ENCODE assay signal across 8 mouse cellular contexts in the genomic region with DNA sequence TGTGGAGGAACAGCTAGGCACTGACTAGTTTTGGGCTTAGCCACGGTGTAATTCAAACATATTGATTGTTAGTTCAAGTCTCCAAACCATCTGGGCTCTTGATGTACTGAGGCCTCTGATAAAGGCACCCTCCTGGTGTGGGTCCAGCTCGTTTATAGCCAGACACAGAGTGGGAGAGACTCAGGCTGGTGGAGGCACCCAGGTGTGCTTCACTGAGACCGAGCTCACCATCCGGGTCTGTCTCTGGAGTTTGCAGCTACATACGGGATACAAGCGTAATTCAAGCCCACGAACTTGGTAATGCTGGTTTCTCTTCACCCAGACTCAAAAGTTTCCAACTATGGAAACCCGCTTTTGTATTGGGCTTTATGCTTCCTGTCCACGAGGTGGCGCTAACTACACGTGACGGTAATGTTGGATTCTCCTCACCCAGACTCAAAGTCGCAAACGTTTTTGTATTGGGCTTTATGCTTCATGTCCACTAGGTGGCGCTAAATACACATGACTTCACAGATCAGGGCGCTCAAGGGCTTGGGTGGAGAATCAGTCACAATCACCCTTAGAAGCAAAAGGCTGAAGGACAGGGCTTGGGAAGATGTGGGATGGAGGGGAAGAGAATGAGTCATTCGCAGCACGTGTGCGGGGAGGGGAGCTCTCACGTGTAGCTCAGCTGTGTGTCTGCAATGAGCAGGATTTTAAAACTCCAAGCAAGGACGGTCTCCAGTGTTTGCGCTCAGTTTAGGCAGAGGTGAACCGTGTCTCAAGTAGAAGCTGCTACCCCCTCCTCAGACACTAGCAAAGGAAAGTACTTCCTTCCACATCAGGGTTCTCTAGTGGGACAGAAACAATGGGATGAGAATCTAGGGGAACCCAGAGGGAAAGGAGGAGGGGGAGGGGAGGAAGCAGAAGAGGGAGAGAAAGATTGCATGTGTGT. TPM values are rescaled to one million over a fixed set of nuclear protein-coding genes. Genes with fewer than 3 reads are reported as not detected.
A peak's percentile ranks its signal among the peaks of the same experiment; 100 is the strongest.
DNase-seq lines count a peak whose midpoint lies in the region; ATAC-seq lines count a peak whose summit lies in the region.

No protein-coding gene starts in this region.

- H3K27ac ChIP-seq in heart, embryonic 12.5 days (ENCODE audit: poor library complexity, severe bottlenecking), result no peak overlapping the region
- H3K27ac ChIP-seq in kidney, embryonic 16.5 days (ENCODE audit: low read length), result no peak overlapping the region
- H3K27ac ChIP-seq in stomach, embryonic 15.5 days, result no peak overlapping the region

- H3K9me3 ChIP-seq in heart, embryonic 12.5 days (replicated peaks), result no peaks in the 10 kb centered on the region
- H3K9me3 ChIP-seq in kidney, embryonic 16.5 days (ENCODE audit: low read length), result no peaks in the 10 kb centered on the region
- H3K9me3 ChIP-seq in stomach, embryonic 15.5 days, result no peaks in the 10 kb centered on the region

- no peaks in the 10 kb centered on the region for H3K4me1 ChIP-seq in heart, embryonic 12.5 days (replicated peaks)
- H3K4me1 ChIP-seq in kidney, embryonic 16.5 days (ENCODE audit: insufficient read depth, low read length), result no peaks in the 10 kb centered on the region
- H3K4me1 ChIP-seq in stomach, embryonic 15.5 days, result no peaks in the 10 kb centered on the region

- peak; percentile 57 for ATAC-seq in heart, embryonic 12.5 days (ENCODE audit: insufficient number of reproducible peaks, low FRiP score)
- peak; percentile 77 for ATAC-seq in kidney, embryonic 16.5 days (ENCODE audit: low FRiP score, low TSS enrichment)
- ATAC-seq in stomach, embryonic 15.5 days (ENCODE audit: insufficient read depth, low FRiP score, low read depth), result peak; percentile 71; the same call in 1 of the 2 replicates

- H3K36me3 ChIP-seq in heart, embryonic 12.5 days, result no peaks in the 10 kb centered on the region
- H3K36me3 ChIP-seq in kidney, embryonic 16.5 days (ENCODE audit: insufficient read depth, low read length), result peaks cover 5% of the 10 kb centered on the region
- no peaks in the 10 kb centered on the region for H3K36me3 ChIP-seq in stomach, embryonic 15.5 days

- 23% methylated on average over 23 of the region's 23 CpGs for WGBS in heart, embryonic 12.5 days
- WGBS in kidney, embryonic 16.5 days, result 22% methylated on average over 23 of the region's 23 CpGs
- 24% methylated on average over 23 of the region's 23 CpGs for WGBS in stomach, embryonic 15.5 days

- no peak overlapping the region for H3K9ac ChIP-seq in heart, embryonic 12.5 days
- no peak overlapping the region for H3K9ac ChIP-seq in kidney, embryonic 16.5 days (replicated peaks; ENCODE audit: low read length)
- H3K9ac ChIP-seq in stomach, embryonic 15.5 days, result no peak overlapping the region

- H3K4me2 ChIP-seq in heart, embryonic 12.5 days, result no peak overlapping the region
- no peak overlapping the region for H3K4me2 ChIP-seq in kidney, embryonic 16.5 days (replicated peaks; ENCODE audit: low read depth, low read length)
- H3K4me2 ChIP-seq in stomach, embryonic 15.5 days, result no peak overlapping the region

- H3K27me3 ChIP-seq in heart, embryonic 12.5 days (replicated peaks), result peaks cover 8% of the 10 kb centered on the region; the same call in 1 of the 2 replicates
- H3K27me3 ChIP-seq in kidney, embryonic 16.5 days (ENCODE audit: insufficient read depth, low read length), result peaks cover 3% of the 10 kb centered on the region; the same call in 1 of the 2 replicates
- no peaks in the 10 kb centered on the region for H3K27me3 ChIP-seq in stomach, embryonic 15.5 days (replicated peaks)

- DNase-seq in CD4-positive helper T cell, adult 2 months (ENCODE audit: low read depth, low spot score), result peak; percentile 81
- DNase-seq in brain, embryonic 18.5 days (ENCODE audit: low read depth, low spot score), result peak; percentile 90
- DNase-seq in fat pad, adult 2 months (ENCODE audit: extremely low read depth, low read depth, low spot score), result peak; percentile 49
- DNase-seq in liver, result peak; percentile 74
- peak; percentile 88 for DNase-seq in naive thymus-derived CD4-positive, alpha-beta T cell, adult 2 months (ENCODE audit: low read depth)

- no peak overlapping the region for H3K4me3 ChIP-seq in heart, embryonic 12.5 days
- no peak overlapping the region for H3K4me3 ChIP-seq in kidney, embryonic 16.5 days (ENCODE audit: low read length)
- H3K4me3 ChIP-seq in stomach, embryonic 15.5 days (replicated peaks), result no peak overlapping the region

RNA-seq across cellular contexts. Expression of a gene that starts 40.0 kb away (rescaled TPM):
- 0.09 and 0.13 TPM in 2 replicates for polyA plus RNA-seq in heart, embryonic 12.5 days (2016; fragmentation: Nextera tagmentation; extraction: Ambion mirVana)
- 3.9 and 4.1 TPM in 2 replicates for polyA plus RNA-seq in kidney, embryonic 16.5 days (2015; fragmentation: Nextera tagmentation; extraction: Ambion mirVana)
- polyA plus RNA-seq in stomach, embryonic 15.5 days (2015; fragmentation: Nextera tagmentation; extraction: Ambion mirVana), result 1.7 and 2.3 TPM in 2 replicates

RNA-seq across cellular contexts. Expression of a gene that starts 44.7 kb away (rescaled TPM):
- polyA plus RNA-seq in heart, embryonic 12.5 days (2016; fragmentation: Nextera tagmentation; extraction: Ambion mirVana), result 2.0 and 2.6 TPM in 2 replicates
- 53.6 and 56.5 TPM in 2 replicates for polyA plus RNA-seq in kidney, embryonic 16.5 days (2015; fragmentation: Nextera tagmentation; extraction: Ambion mirVana)
- 58.1 and 69.1 TPM in 2 replicates for polyA plus RNA-seq in stomach, embryonic 15.5 days (2015; fragmentation: Nextera tagmentation; extraction: Ambion mirVana)

RNA-seq across cellular contexts. Expression of a gene that starts 52.2 kb away (rescaled TPM):
- 0.08 and 0.10 TPM in 2 replicates for polyA plus RNA-seq in heart, embryonic 12.5 days (2016; fragmentation: Nextera tagmentation; extraction: Ambion mirVana)
- polyA plus RNA-seq in kidney, embryonic 16.5 days (2015; fragmentation: Nextera tagmentation; extraction: Ambion mirVana), result 0.27 and 0.49 TPM in 2 replicates
- 0.21 and 0.27 TPM in 2 replicates for polyA plus RNA-seq in stomach, embryonic 15.5 days (2015; fragmentation: Nextera tagmentation; extraction: Ambion mirVana)

Comparison
In these comparisons a context has a peak if more than half of its experiments do, and no peak if none do; other contexts are left out.
1. RNA of a gene that starts 44.7 kb away (polyA plus RNA-seq): 58.1 to 69.1 TPM in stomach, embryonic 15.5 days and 53.6 to 56.5 TPM in kidney, embryonic 16.5 days; 2.0 to 2.6 TPM in heart, embryonic 12.5 days; every median in the first group is over 10 times any median in the second.
2. Peak in every context shown above with its lines, with median percentiles within 50 percentile points of each other: DNase-seq and ATAC-seq.